Mouse (Mus musculus) ES-E14 (cell line): Measurements from ENCODE around the gene Dock3.
"Not testable (repeated sequence)": the region's sequence is repeated elsewhere in the genome, so short reads cannot be mapped to it uniquely, and the experiment has no call there.

Experiments
- CHD2 ChIP-seq: IDR thresholded peaks from 2 replicates; pipeline ENCODE4 v1.6.1; 2014; ENCODE audit warnings: mild to moderate bottlenecking, low read depth, low read length, inconsistent platforms
- ZNF384 ChIP-seq: IDR thresholded peaks from 2 replicates; pipeline ENCODE4 v1.6.1; 2012; ENCODE audit warnings: low read depth, low read length, inconsistent platforms

- TF ChIP-seq ZNF384, CHD2: not testable (repeated sequence)
Measured at GRCm38 (mm10) chr9:107156388-107156787, 75.3 kb downstream of the Dock3 start.
